Mouse (Mus musculus) neutrophil, adult 5-6 weeks (primary cell): ENCODE data around the gene B3galnt1. TPM values are rescaled to one million over a fixed set of nuclear protein-coding genes. Genes with fewer than 3 reads are reported as not detected.
"Not testable (repeated sequence)": the region's sequence is repeated elsewhere in the genome, so short reads cannot be mapped to it uniquely, and the experiment has no call there.

Experiments
- ATAC-seq: fragments of 151-379, 151-347 bp; 2 replicates; pipeline ENCODE4 v1.8.0; 2017; ENCODE audit warnings: mild to moderate bottlenecking, moderate TSS enrichment; ENCODE audit not compliant: insufficient number of reproducible peaks, poor library complexity, low FRiP score, severe bottlenecking; ENCODE audit errors: extremely low read depth
- total RNA-seq: library from RNA; stranded (forward); fragments of 200-1000 nt; gene quantifications from 2 replicates; pipeline ENCODE4 v1.2.3, GENCODE M21; 2017

The B3galnt1 gene
- total RNA-seq, 1 experiment from 2014 or later: not detected

DNA sequence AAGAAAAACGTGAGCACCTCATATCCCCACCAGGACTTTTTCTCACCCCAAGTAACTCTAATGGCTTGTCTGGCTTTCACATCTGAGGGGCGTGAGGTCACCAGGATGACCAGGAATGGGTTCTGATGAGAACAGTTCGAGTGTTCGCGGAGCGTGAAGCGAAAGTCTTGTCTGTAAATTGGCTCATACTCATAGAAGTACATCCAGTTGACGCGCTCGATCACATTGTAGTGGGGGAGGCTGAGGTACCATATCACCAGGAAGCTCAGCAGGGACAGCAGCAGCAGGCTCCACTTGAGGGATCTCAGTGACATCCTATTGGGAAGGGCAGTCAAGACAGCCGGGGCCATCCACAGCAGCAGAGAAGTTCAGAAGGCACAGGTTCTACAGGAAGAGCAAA lies 23.2 kb downstream of the B3galnt1 start:
- ATAC-seq: no peak

DNA sequence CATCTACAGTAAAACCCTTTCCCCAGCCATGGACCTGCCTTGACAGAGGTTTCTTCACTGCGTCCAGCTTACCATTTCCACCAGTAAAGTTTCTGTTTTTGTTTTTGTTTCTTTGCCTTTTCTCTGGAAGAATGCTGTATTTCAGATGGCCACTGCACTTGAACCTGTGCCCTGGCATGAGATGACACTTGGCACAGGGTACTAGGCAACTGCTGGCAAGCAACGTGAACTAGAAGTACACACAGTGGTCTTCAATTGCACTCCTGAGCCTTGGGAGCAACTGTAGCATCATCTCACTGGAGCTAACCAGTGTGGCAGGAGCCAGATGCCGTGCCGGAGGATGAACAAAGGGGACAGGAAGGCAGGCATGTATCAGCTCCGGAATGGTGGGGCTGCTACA lies 26.2 kb downstream of the B3galnt1 start:
- ATAC-seq: no peak

DNA sequence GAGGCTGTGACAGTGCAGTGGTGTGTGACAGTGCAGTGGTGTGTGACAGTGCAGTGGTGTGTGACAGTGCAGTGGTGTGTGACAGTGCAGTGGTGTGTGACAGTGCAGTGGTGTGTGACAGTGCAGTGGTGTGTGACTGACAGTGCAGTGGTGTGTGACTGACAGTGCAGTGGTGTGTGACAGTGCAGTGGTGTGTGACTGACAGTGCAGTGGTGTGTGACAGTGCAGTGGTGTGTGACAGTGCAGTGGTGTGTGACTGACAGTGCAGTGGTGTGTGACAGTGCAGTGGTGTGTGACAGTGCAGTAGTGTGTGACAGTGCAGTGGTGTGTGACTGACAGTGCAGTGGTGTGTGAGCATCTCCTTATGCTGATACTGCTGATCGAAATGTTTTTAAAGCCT lies 33.2 kb downstream of the B3galnt1 start:
- not testable (repeated sequence) for ATAC-seq

DNA sequence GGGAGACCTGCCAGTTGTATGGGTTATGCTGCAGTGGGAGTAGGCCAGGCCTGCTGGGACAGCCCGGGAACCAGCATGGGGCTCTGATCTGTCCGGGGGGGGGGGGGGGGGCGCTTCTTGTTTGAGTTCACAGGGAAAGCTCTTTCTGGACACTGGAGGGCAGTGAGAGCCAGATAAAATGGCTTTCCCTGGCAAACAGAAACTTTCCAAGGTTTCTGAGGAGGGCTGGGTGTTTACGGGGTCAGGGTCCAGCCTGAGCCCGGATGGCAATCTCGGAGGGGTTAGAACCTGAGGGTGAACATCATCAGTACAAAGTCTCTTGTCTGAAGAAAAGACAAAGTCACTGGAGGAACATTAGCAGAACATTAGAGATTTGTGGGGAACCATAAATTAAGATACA lies 35.4 kb downstream of the B3galnt1 start:
- ATAC-seq: no peak

- no peak for ATAC-seq
Measured at GRCm38 (mm10) chr3:69561686-69562085, 37.1 kb downstream of the B3galnt1 start.

GRCm38 (mm10) chr3:69559975-69560330 lies 38.8 kb downstream of the B3galnt1 start:
- ATAC-seq: no peak

DNA sequence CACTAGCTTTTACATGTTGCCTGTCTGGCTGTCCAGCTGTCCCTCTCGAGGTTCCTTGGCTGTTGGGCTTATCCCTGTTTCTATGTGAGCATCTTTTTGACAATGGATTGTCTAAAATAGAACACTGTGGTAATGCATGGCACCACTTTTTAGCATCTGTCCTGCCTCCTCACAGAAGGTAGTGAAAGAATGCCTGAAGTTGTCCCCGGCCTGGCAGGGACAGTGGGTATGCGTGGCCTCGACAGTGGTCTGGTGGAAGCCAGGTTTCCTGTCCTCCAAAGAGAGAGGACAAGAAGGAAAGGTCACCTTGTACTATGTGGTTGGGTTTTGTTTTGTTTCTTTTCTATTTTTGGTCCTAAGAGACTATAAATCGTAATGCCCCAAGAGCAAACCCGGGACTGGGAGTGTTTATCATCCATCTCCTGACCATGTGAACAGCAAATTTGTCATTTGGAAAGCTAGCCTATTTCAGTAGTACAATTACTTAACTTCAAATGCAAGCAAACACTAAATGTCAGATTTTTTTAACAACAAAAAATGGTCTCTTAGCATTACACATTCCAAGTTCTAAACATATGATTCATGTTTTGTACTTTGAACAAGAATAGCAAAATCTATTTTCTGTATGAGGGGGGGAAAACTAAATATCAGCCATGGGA lies 39.3 kb downstream of the B3galnt1 start:
- ATAC-seq: no peak

GRCm38 (mm10) chr3:69556092-69556778 lies 42.5 kb downstream of the B3galnt1 start:
- no peak for ATAC-seq

- ATAC-seq: no peak
Measured at GRCm38 (mm10) chr3:69555511-69555910, 43.2 kb downstream of the B3galnt1 start.

- ATAC-seq: no peak
Measured at GRCm38 (mm10) chr3:69549602-69550001, 49.2 kb downstream of the B3galnt1 start.

GRCm38 (mm10) chr3:69548704-69549455 lies 49.9 kb downstream of the B3galnt1 start:
- no peak for ATAC-seq

DNA sequence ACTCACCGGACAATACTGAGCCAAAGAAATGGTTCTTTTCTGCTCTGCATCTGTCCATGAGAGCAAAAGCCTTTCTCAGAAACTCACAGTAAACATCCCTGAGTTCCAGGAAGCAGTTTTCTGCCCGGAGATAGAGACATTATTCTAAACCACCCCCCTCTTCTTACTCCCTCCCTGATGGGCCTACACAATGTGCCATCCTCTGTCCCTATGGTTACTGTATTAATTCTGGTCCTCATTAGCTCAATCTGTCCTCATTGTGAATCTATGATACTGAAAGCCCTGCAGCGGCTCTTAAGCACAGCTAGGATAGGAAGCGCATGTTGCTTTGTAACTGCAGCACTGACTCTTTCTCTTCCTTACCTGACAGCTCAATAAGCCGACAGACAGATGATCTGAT lies 53.7 kb downstream of the B3galnt1 start:
- ATAC-seq: no peak

- no peak for ATAC-seq
Measured at GRCm38 (mm10) chr3:69543730-69544129, 55.0 kb downstream of the B3galnt1 start.

GRCm38 (mm10) chr3:69542962-69543361 lies 55.8 kb downstream of the B3galnt1 start:
- no peak for ATAC-seq

DNA sequence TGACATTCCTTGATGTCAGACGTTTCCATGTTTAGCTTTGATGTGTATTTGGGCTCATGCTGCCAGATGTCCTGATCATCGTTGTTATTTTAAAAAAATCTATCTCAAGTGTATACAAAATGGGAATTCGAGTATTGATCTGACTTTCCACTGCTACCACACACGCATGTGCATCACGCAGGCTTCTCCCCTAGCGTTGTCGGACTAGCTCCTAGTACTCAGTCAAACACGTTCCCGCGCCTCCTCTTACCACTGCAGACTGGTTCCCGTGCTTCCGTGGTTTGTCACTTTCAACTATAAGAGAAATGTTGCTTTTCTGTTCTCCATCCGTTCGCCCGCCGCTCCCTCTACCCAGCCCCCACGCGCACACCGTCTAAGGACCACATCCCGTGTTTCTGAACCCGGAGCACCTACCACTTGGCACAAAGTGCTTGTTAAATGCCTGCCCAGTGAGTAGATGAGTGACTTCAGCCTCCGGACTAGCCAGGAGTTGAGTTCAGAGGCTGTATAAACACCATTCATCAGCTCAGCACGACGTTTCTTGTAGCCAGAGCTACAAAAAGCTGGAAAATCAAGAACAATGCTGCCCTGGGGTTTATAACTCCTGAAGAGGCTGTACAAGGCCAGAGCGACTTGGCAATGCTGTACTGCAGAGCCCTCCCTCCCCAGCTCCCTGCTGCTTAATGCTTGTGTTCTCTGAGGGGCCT lies 62.7 kb downstream of the B3galnt1 start:
- ATAC-seq: no peak

DNA sequence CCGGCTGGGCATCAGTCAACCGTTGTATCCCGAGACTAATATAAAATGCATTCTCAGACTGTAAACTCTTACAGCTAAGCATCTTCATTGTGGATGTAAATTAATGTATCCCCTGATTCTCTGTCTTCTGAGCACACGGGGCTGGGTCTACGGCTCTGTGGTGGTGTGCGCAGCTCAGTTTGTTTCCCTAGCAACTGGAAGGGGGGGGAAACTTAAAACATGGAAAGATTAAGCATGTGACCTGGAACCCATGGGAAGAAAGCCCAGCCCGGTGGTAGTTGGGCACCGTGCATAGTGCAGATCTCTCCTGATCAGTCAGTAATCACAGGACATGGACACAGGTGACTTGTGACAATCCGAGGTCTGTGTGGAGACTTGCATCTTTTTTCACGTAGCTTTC lies 63.3 kb downstream of the B3galnt1 start:
- ATAC-seq: no peak

- ATAC-seq: no peak
Measured at GRCm38 (mm10) chr3:69532687-69533086, 66.1 kb downstream of the B3galnt1 start.

DNA sequence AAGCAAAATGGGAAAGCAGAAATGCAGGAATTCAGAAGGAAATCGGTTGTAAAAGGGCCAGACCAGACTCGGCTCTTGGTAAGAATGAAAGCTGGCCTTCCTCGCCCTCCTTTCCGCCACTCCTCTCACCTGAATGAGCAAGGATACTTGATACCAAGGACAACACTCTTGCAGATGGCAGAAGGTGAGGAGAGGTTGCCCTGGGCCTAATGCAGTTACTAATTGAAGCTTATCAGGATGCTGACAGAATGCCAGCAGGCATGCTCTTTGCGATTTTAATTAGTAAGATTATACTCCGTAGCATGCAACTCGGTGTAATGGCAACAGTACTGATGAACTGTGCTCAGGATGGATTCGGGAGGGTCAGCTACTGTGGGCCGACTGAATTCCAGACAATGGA lies 67.2 kb downstream of the B3galnt1 start:
- no peak for ATAC-seq

GRCm38 (mm10) chr3:69529576-69529975 lies 69.2 kb downstream of the B3galnt1 start:
- no peak for ATAC-seq

DNA sequence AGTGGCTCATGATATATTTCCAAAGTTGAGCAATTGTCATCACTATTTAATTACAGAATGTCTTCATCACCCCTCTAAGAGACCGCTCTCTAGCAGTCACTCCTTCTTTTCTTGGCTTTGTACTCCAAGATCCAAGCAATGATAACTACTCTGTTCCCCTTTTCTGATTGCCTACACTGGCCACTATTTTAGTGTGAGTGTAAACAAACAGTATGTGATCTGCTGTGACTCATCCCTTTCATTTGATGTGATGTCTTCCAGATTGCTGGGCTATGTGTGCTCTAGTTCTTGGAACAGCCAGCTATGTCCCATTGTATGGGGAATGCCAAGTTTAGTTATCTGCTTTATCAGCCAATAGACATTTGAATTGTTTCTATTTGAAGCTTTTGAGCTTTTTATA lies 71.4 kb downstream of the B3galnt1 start:
- no peak for ATAC-seq
